Mouse (Mus musculus): Measurements from ENCODE around the gene Gtf2ird1. TPM values are rescaled to one million over a fixed set of nuclear protein-coding genes. Genes with fewer than 3 reads are reported as not detected.

Gene Gtf2ird1
- polyA plus RNA-seq (2012; rRNA removed): 31.2 and 31.9 TPM in 2 replicates

DNA sequence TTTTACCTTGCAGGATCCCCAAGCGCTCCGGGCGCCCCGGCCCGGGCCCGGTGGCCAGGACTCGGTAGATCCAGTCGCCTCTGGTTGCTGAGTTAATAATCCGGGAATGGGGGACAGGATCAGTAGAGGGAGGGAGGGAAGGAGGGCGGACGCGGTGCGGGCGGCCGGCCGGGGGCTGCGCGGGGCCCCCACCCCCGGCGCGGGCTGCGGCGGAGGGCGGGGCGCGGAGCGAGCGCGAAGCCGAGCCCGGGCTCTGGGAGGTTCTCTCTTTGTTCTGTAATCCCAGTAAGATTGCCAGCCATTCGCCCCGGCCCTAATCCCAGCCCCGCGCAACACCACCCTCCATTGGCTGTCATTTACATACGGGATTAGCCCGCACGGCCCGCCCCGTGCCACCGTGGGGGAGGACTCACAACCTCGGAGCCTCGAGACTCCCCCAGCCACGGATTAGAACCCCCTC, at the start of gene Gtf2ird1:
Gene Gtf2ird1, minus strand, starts transcription at position 214 of the 460 bp plus-strand sequence.
- H3K27ac ChIP-seq (ENCODE audit: insufficient read depth, low read length): peak within 1 kb of the TSS; percentile 64
- peak within 1 kb of the TSS; percentile 98 for H3K4me3 ChIP-seq (ENCODE audit: insufficient read depth, low read length)
- H3K4me1 ChIP-seq (ENCODE audit: control insufficient read depth, insufficient read depth, low read length): no peaks in the 10 kb centered on the region
- peak; percentile 44; the same call in 1 of the 2 replicates for TF ChIP-seq POLR2A (IDR thresholded peaks at IDR 0.05; ENCODE audit: extremely low read depth, insufficient read depth, low read length)
- no peak for TF ChIP-seq CTCF (IDR thresholded peaks at IDR 0.05; ENCODE audit: extremely low read depth, insufficient read depth, low read length)

DNA sequence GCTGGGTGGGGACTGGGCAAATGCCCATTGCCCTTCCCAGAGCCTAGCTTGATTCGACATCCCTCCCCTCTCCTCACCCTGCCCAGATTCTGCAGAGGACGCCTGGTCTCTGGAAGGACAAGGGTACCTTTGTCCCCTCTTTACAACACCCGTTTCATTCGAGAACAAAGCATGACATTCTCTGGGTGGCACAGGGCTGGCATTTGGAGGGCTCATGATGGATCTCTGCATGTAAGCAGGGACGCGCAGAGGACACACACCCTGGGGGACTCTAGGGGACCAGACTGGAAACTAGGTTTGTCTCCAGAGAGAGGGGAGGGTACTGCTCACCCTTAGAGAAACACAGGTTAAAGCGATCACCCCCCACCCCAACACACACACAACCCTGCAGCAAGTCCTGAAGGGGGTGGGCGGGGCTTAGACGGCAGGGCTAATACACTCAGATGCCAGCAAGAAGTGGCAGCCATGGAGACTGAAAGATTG, 49.3 kb upstream of the Gtf2ird1 start:
- H3K4me3 ChIP-seq (ENCODE audit: insufficient read depth, low read length): no peak overlapping the region
- TF ChIP-seq POLR2A (IDR thresholded peaks at IDR 0.05; ENCODE audit: extremely low read depth, insufficient read depth, low read length): 0 out of 2 replicates have a peak, but pooled peaks have one; percentile 14
- no peak for TF ChIP-seq CTCF (IDR thresholded peaks at IDR 0.05; ENCODE audit: extremely low read depth, insufficient read depth, low read length)
- H3K4me1 ChIP-seq (ENCODE audit: control insufficient read depth, insufficient read depth, low read length): 0 out of 2 replicates have a peak, but pooled peaks cover 1% of the 10 kb centered on the region
- peak overlapping the region; percentile 90 for H3K27ac ChIP-seq (ENCODE audit: insufficient read depth, low read length)

DNA sequence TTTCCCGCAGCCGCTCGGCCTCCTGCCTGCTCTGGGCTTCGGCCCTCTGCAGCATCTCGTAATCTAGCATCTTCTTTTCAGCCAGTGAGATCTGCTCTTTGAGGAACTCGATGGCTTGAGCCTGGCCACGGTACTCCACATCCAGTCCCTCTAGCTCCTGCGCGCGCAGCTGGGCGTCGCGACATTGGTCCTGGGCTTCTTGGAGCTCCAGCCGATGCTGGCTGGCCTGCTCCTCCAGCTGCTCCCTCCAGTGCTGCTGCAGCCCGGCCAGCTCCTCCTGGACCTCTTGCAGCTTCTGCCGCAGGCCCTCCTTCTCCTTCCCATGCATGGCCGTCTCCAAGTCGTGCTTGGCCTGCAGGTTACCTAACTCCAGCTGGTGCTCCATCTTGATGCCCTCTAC, 46.1 kb upstream of the Gtf2ird1 start:
- no peak overlapping the region for H3K4me3 ChIP-seq (ENCODE audit: insufficient read depth, low read length)
- no peak overlapping the region for H3K27ac ChIP-seq (ENCODE audit: insufficient read depth, low read length)
- TF ChIP-seq CTCF (IDR thresholded peaks at IDR 0.05; ENCODE audit: extremely low read depth, insufficient read depth, low read length) (no peak), POLR2A (IDR thresholded peaks at IDR 0.05; ENCODE audit: extremely low read depth, insufficient read depth, low read length) (no peak)
- 0 out of 2 replicates have a peak, but pooled peaks cover 1% of the 10 kb centered on the region for H3K4me1 ChIP-seq (ENCODE audit: control insufficient read depth, insufficient read depth, low read length)

DNA sequence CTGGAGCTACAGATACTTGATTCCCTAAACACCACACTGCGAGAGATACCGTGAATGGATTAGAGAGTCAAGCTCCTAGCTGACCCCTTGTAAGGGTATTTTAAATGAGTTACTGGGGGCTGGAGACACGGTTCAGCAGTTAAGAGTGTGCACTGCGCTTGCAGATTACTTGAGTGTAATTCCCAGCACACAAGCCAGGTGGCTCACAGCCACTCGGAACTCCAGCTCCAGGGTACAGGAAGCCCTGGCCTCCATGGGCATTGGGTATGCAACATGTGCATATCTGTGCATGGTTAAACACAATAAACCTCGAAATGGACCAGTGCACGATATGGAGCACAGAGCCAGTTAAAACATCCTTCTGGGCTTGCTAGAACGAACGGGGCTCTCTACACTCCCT, 44.9 kb upstream of the Gtf2ird1 start:
- TF ChIP-seq CTCF (IDR thresholded peaks at IDR 0.05; ENCODE audit: extremely low read depth, insufficient read depth, low read length): peak; percentile 57
- TF ChIP-seq POLR2A (IDR thresholded peaks at IDR 0.05; ENCODE audit: extremely low read depth, insufficient read depth, low read length): no peak
- no peaks in the 10 kb centered on the region for H3K4me1 ChIP-seq (ENCODE audit: control insufficient read depth, insufficient read depth, low read length)
- H3K27ac ChIP-seq (ENCODE audit: insufficient read depth, low read length): no peak overlapping the region
- no peak overlapping the region for H3K4me3 ChIP-seq (ENCODE audit: insufficient read depth, low read length)

DNA sequence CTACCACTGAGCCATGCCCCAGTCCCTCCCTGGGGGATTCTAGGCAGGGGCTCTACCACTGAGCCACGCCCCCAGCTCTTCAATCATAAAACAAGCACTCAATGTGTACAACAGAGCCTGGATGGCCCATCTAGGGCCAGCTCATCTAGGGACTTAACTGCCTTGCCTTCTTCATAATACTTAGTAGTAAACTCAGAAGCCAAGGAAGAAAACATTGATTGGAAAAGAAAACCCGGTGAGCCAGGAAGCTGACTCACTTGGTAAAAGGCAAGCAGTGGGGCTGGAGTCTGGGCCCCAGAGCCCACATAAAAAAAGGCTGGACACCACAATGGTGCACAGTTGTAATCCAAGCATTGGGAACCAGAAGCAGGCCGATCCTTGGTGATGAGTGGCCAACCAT, 44.2 kb upstream of the Gtf2ird1 start:
- TF ChIP-seq CTCF (IDR thresholded peaks at IDR 0.05; ENCODE audit: extremely low read depth, insufficient read depth, low read length) (no peak), POLR2A (IDR thresholded peaks at IDR 0.05; ENCODE audit: extremely low read depth, insufficient read depth, low read length) (no peak)
- Histone ChIP-seq H3K4me1 (ENCODE audit: control insufficient read depth, insufficient read depth, low read length) (no peaks in the 10 kb centered on the region), H3K27ac (ENCODE audit: insufficient read depth, low read length) (no peak overlapping the region), H3K4me3 (ENCODE audit: insufficient read depth, low read length) (no peak overlapping the region)

DNA sequence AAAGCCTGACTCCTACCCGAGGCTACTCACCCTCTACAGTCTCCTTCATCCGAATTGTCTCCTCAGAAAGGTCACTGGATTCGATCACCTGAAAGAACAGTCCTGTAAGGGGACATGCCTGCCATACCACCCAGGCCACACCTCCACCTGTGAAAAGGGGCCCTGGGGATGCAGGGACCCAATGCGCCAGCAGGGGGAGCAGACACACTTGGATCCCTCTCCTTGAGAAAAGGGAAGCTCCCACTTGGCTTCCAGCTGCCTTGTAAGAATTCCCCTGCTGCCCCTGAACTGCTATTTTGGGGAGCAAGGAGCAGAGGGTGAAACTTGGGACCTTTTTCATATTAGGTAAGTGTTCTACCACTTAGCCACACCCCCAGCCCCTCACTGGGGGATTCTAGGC, 43.5 kb upstream of the Gtf2ird1 start:
- TF ChIP-seq POLR2A (IDR thresholded peaks at IDR 0.05; ENCODE audit: extremely low read depth, insufficient read depth, low read length) (no peak), CTCF (IDR thresholded peaks at IDR 0.05; ENCODE audit: extremely low read depth, insufficient read depth, low read length) (peak; percentile 66)
- Histone ChIP-seq H3K4me3 (ENCODE audit: insufficient read depth, low read length) (no peak overlapping the region), H3K27ac (ENCODE audit: insufficient read depth, low read length) (no peak overlapping the region), H3K4me1 (ENCODE audit: control insufficient read depth, insufficient read depth, low read length) (no peaks in the 10 kb centered on the region)

DNA sequence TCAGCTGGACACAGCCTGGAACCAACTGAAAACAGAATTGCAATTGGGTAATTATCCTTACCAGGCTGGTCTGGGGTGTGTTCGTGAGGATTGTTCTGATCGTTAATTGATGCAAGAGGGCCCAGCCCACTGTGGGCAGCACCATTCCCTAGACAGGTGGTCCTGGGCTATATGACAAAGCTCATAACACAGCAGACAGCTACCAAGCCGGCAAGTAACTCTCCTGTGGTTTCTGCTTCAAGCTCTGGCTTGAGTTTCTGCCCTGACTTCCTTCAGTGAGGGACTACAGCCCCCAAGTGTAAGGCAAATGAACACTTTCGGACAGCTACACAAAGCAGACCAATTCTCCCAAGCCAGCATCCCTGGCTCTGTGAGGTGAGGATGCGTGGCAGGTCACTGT, 40.5 kb upstream of the Gtf2ird1 start:
- TF ChIP-seq POLR2A (IDR thresholded peaks at IDR 0.05; ENCODE audit: extremely low read depth, insufficient read depth, low read length) (no peak), CTCF (IDR thresholded peaks at IDR 0.05; ENCODE audit: extremely low read depth, insufficient read depth, low read length) (no peak)

DNA sequence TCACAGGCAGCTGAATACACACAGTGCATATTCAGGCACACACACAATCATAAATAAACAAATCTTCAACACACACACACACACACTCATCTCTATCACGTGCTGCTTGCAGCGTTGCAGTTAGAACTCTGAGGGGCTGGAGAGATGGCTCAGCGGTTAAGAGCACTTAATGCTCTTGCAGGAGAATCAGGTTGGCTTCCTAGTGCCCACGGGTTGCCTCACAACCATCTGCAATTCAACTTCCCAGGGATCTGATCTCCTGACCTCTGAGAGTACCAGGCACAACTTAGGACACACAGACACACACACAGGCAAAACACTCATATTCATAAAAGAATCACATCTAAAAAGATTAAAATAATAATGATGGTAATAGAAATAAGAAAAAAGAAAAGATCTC, 39.3 kb upstream of the Gtf2ird1 start:
- no peak for TF ChIP-seq POLR2A (IDR thresholded peaks at IDR 0.05; ENCODE audit: extremely low read depth, insufficient read depth, low read length)
- TF ChIP-seq CTCF (IDR thresholded peaks at IDR 0.05; ENCODE audit: extremely low read depth, insufficient read depth, low read length): no peak
- Histone ChIP-seq H3K4me1 (ENCODE audit: control insufficient read depth, insufficient read depth, low read length) (no peaks in the 10 kb centered on the region), H3K27ac (ENCODE audit: insufficient read depth, low read length) (no peak overlapping the region), H3K4me3 (ENCODE audit: insufficient read depth, low read length) (no peak overlapping the region)

More for the DNA sequence above, 40.5 kb upstream of the Gtf2ird1 start:
- Histone ChIP-seq H3K4me3 (ENCODE audit: insufficient read depth, low read length) (no peak overlapping the region), H3K27ac (ENCODE audit: insufficient read depth, low read length) (no peak overlapping the region), H3K4me1 (ENCODE audit: control insufficient read depth, insufficient read depth, low read length) (no peaks in the 10 kb centered on the region)

DNA sequence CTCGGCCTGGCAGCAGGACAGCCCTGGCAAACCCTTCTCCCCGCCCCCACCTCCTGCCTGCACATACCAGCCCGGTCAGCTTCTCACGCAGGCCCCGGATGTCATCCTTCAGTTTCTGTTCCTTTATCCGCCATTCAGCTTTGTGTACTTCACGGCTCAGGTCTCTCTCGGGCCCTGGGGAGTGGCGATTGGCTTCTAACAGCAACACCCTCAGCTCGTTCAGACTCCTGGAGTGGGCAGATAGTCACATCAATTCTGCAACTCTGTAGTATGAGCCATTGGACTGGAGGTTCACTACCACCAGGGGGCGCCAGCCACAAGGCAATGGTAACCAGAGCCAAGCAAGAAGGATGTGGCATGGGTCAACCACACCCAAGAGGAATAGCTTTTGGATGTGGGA, 37.6 kb upstream of the Gtf2ird1 start:
- H3K4me1 ChIP-seq (ENCODE audit: control insufficient read depth, insufficient read depth, low read length): no peaks in the 10 kb centered on the region
- TF ChIP-seq CTCF (IDR thresholded peaks at IDR 0.05; ENCODE audit: extremely low read depth, insufficient read depth, low read length) (peak; percentile 94), POLR2A (IDR thresholded peaks at IDR 0.05; ENCODE audit: extremely low read depth, insufficient read depth, low read length) (no peak)

DNA sequence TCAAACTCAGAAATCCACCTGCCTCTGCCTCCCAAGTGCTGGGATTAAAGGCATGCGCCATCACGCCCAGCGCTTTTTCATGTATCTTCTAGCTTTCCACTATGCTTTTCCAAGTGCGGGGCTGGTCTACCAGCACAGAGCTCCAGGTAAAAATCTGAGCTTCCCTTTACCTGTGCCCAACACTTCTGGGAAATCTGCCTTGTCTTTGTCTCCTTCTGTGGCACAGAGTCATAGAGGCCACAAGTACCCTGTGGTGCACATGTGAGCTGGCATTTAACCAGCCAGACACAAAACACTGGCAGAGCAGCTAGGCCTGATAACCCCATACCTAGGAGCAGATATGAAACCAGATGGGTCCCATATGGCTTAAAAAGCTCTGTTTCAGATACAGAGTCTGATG, 36.4 kb upstream of the Gtf2ird1 start:
- no peak overlapping the region for H3K4me3 ChIP-seq (ENCODE audit: insufficient read depth, low read length)
- no peaks in the 10 kb centered on the region for H3K4me1 ChIP-seq (ENCODE audit: control insufficient read depth, insufficient read depth, low read length)
- TF ChIP-seq CTCF (IDR thresholded peaks at IDR 0.05; ENCODE audit: extremely low read depth, insufficient read depth, low read length): no peak
- TF ChIP-seq POLR2A (IDR thresholded peaks at IDR 0.05; ENCODE audit: extremely low read depth, insufficient read depth, low read length): no peak
- H3K27ac ChIP-seq (ENCODE audit: insufficient read depth, low read length): no peak overlapping the region

More for the DNA sequence above, 37.6 kb upstream of the Gtf2ird1 start:
- H3K27ac ChIP-seq (ENCODE audit: insufficient read depth, low read length): no peak overlapping the region
- no peak overlapping the region for H3K4me3 ChIP-seq (ENCODE audit: insufficient read depth, low read length)
